Comparison of ENCODE assay signal across 12 mouse cellular contexts in the genomic region with DNA sequence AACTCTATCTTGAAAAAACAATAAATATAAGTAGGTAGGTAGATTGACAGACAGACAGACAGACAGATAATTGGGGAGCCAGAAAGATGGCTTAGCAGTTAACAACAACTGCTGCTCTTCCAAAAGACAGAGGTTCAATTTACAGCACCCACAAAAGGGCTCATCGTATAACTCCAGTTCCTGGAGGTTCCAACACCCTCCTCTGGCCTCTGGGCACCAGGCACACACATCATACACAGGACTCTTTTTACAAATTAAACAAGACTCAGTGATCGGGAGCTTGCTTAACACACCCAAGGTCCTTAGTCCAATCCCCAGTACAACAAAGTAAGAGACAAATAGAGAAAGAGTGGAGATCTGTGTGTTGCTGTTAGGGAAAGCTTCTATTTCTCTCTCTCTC. TPM values are rescaled to one million over a fixed set of nuclear protein-coding genes. Genes with fewer than 3 reads are reported as not detected.
DNase-seq lines count a peak whose midpoint lies in the region; ATAC-seq and TF ChIP-seq lines count a peak whose summit lies in the region.
"Had no signal": no experiment of that assay in that cellular context is flagged by ENCODE, and none has a peak within 500 bp of the region (broad histone marks: within the 10 kb centered on the region; RNA-seq: fewer than 3 reads in every experiment).

No protein-coding gene starts in this region.

- peaks cover 32% of the 10 kb centered on the region for H3K79me2 ChIP-seq in MEL (ENCODE audit: control insufficient read depth, insufficient read depth, low read length, poor library complexity)

- H3K4me2 ChIP-seq in kidney, embryonic 15.5 days = no peak overlapping the region
- H3K4me2 ChIP-seq in limb, embryonic 12.5 days = no peak overlapping the region
- no peak overlapping the region; the same call in 1 of the 2 replicates for H3K4me2 ChIP-seq in stomach, embryonic 14.5 days (replicated peaks; ENCODE audit: low read depth, low read length)

- TF ChIP-seq RAD21 in MEL (IDR thresholded peaks at IDR 0.05; ENCODE audit: low read depth, low read length) = no peak

- no peak for TF ChIP-seq EP300 in MEL (IDR thresholded peaks at IDR 0.05; ENCODE audit: low read depth in 1 of 2, low read length in 2 of 2)

- no peaks in the 10 kb centered on the region for H3K27me3 ChIP-seq in kidney, embryonic 15.5 days
- H3K27me3 ChIP-seq in MEL (ENCODE audit: control insufficient read depth in 1 of 2, insufficient read depth in 2 of 2, low read length in 2 of 2) = no peaks in the 10 kb centered on the region
- no peaks in the 10 kb centered on the region for H3K27me3 ChIP-seq in limb, embryonic 12.5 days
- H3K27me3 ChIP-seq in stomach, embryonic 14.5 days (ENCODE audit: control insufficient read depth, insufficient read depth, low read length) = no peaks in the 10 kb centered on the region

- WGBS in kidney, embryonic 15.5 days = 28% methylated on average over 2 of the region's 2 CpGs
- 53% methylated on average over 2 of the region's 2 CpGs for WGBS in limb, embryonic 12.5 days
- WGBS in stomach, embryonic 14.5 days = 61% methylated on average over 2 of the region's 2 CpGs

- no peak for TF ChIP-seq CTCF in MEL (IDR thresholded peaks at IDR 0.05 in 2 of 3, conservative IDR thresholded peaks at IDR 0.05 in 1 of 3; ENCODE audit: control insufficient read depth in 1 of 3, insufficient read depth in 1 of 3, low read depth in 2 of 3, low read length in 3 of 3, poor library complexity in 1 of 3, severe bottlenecking in 1 of 3)

- intact Hi-C loops in heart, postnatal 25 days (cut with DNase I) = loop anchor here (2.0 to 5.0 kb wide), 2 partner anchors 13 to 92 kb away; partner anchors contain the start of gene Supt16

- peaks cover 13% of the 10 kb centered on the region for H3K36me3 ChIP-seq in kidney, embryonic 15.5 days
- peaks cover 3 to 24% of the 10 kb centered on the region in 2 experiments for H3K36me3 ChIP-seq in MEL (ENCODE audit: control insufficient read depth in 1 of 2, insufficient read depth in 2 of 2, low read length in 2 of 2)
- H3K36me3 ChIP-seq in limb, embryonic 12.5 days = peaks cover 12% of the 10 kb centered on the region
- H3K36me3 ChIP-seq in stomach, embryonic 14.5 days (ENCODE audit: control insufficient read depth, insufficient read depth, low read length) = peaks cover 8% of the 10 kb centered on the region; the same call in 1 of the 2 replicates

- peak overlapping the region; percentile 56 for H3K27ac ChIP-seq in kidney, embryonic 15.5 days
- peak overlapping the region; percentile 79 for H3K27ac ChIP-seq in MEL (ENCODE audit: control insufficient read depth, low read depth, low read length)
- 0 out of 2 replicates have a peak overlapping the region, but pooled peaks have one; percentile 37 for H3K27ac ChIP-seq in limb, embryonic 12.5 days
- peak overlapping the region; percentile 27; the same call in 1 of the 2 replicates for H3K27ac ChIP-seq in stomach, embryonic 14.5 days (ENCODE audit: low read length)

- no peaks in the 10 kb centered on the region for H3K9me3 ChIP-seq in kidney, embryonic 15.5 days (replicated peaks)
- H3K9me3 ChIP-seq in MEL (replicated peaks; ENCODE audit: insufficient read depth, low read length) = no peaks in the 10 kb centered on the region
- no peaks in the 10 kb centered on the region for H3K9me3 ChIP-seq in limb, embryonic 12.5 days
- H3K9me3 ChIP-seq in stomach, embryonic 14.5 days (ENCODE audit: control insufficient read depth, low read depth, low read length) = no peaks in the 10 kb centered on the region

- ATAC-seq in kidney, embryonic 15.5 days (replicated peaks; ENCODE audit: low FRiP score) = no peak
- ATAC-seq in limb, embryonic 12.5 days (ENCODE audit: insufficient number of reproducible peaks, insufficient read depth, low FRiP score, low TSS enrichment, low read depth) = no peak
- ATAC-seq in stomach, embryonic 14.5 days (ENCODE audit: insufficient number of reproducible peaks, insufficient read depth, low FRiP score, low read depth) = no peak
- ATAC-seq: forebrain, postnatal 0 days had no signal

- H3K4me3 ChIP-seq in kidney, embryonic 15.5 days (replicated peaks) = no peak overlapping the region
- H3K4me3 ChIP-seq in MEL (ENCODE audit: control insufficient read depth in 1 of 2, insufficient read depth in 1 of 2, low read depth in 2 of 2, low read length in 2 of 2) = peak overlapping the region in 1 of 2 experiments; percentile 55; a peak in 1 of 4 replicates
- H3K4me3 ChIP-seq in limb, embryonic 12.5 days (replicated peaks) = no peak overlapping the region
- H3K4me3 ChIP-seq in stomach, embryonic 14.5 days (ENCODE audit: low read depth, low read length) = no peak overlapping the region

- no peak for DNase-seq in kidney, adult 11 months
- peak; percentile 51 for DNase-seq in MEL (ENCODE audit: low read depth, low spot score)
- no peak for DNase-seq in urinary bladder, postnatal 4 days (ENCODE audit: low spot score in 2 of 2)
- no peak for DNase-seq in heart, postnatal 25 days (ENCODE audit: low spot score)
- DNase-seq: forebrain, postnatal 0 days; gastrocnemius, postnatal 14 days; lung, postnatal 10 days; right cerebral cortex, postnatal 14 days; thymus, postnatal 36 days had no signal

- H3K4me1 ChIP-seq in kidney, embryonic 15.5 days = peaks cover 43% of the 10 kb centered on the region
- H3K4me1 ChIP-seq in MEL (ENCODE audit: control insufficient read depth in 1 of 2, insufficient read depth in 2 of 2, low read length in 2 of 2) = peaks cover 9 to 14% of the 10 kb centered on the region in 2 experiments
- peaks cover 18% of the 10 kb centered on the region for H3K4me1 ChIP-seq in limb, embryonic 12.5 days (replicated peaks)
- H3K4me1 ChIP-seq in stomach, embryonic 14.5 days (ENCODE audit: control insufficient read depth, insufficient read depth, low read length) = peaks cover 17% of the 10 kb centered on the region; the same call in 1 of the 2 replicates

- H3K9ac ChIP-seq in kidney, embryonic 15.5 days = no peak overlapping the region
- H3K9ac ChIP-seq in MEL (ENCODE audit: control insufficient read depth, low read depth, low read length, poor library complexity, severe bottlenecking) = peak overlapping the region; percentile 78
- no peak overlapping the region for H3K9ac ChIP-seq in limb, embryonic 12.5 days (replicated peaks)
- H3K9ac ChIP-seq in stomach, embryonic 14.5 days (replicated peaks; ENCODE audit: low read depth, low read length) = no peak overlapping the region

- no peak for TF ChIP-seq POLR2A in MEL (IDR thresholded peaks at IDR 0.05; ENCODE audit: control insufficient read depth in 1 of 2, insufficient read depth in 1 of 2, low read depth in 1 of 2, low read length in 2 of 2, poor library complexity in 1 of 2)

TF ChIP-seq in MEL, 35 proteins besides CTCF, POLR2A, EP300 and RAD21:
- TF ChIP-seq GATA1 (IDR thresholded peaks at IDR 0.05; ENCODE audit: low read depth, low read length) (no peak), UBTF (IDR thresholded peaks at IDR 0.05; ENCODE audit: borderline replicate concordance, insufficient read depth, low read depth, low read length) (no peak), E2F4 (IDR thresholded peaks at IDR 0.05; ENCODE audit: borderline replicate concordance, low read depth, low read length) (no peak), ZNF384 (IDR thresholded peaks at IDR 0.05; ENCODE audit: low read depth, low read length) (no peak), TAL1 (IDR thresholded peaks at IDR 0.05; ENCODE audit: low read length) (no peak), USF2 (IDR thresholded peaks at IDR 0.05; ENCODE audit: borderline replicate concordance in 1 of 2, insufficient read depth in 1 of 2, low read depth in 1 of 2, low read length in 2 of 2) (no peak), JUND (IDR thresholded peaks at IDR 0.05; ENCODE audit: low read depth, low read length) (0 out of 2 replicates have a peak, but pooled peaks have one; percentile 58), KAT2A (conservative IDR thresholded peaks at IDR 0.05; ENCODE audit: low read depth, low read length) (no peak)

RNA-seq across cellular contexts. Expression of gene Hnrnpc, which starts 1.5 kb away (rescaled TPM):
- 682 and 728 TPM in 2 replicates for polyA plus RNA-seq in kidney, embryonic 15.5 days (2015; fragmentation: Nextera tagmentation; extraction: Ambion mirVana)
- total RNA-seq in MEL (2012; rRNA removed) = 272 and 346 TPM in 2 replicates
- polyA plus RNA-seq in MEL (2012; ENCODE audit: insufficient read depth in 1 of 2, insufficient read length in 2 of 2, low read depth in 1 of 2, low replicate concordance in 2 of 2, missing spikeins in 1 of 2) = 1,000 to 10,000 TPM in 1 of 2 experiments, 100 to 1,000 TPM in 1; 626 to 3,096 TPM
- polyA plus RNA-seq in limb, embryonic 12.5 days (2016; fragmentation: Nextera tagmentation; extraction: Ambion mirVana) = 852 and 869 TPM in 2 replicates
- 586 and 599 TPM in 2 replicates for polyA plus RNA-seq in stomach, embryonic 14.5 days (2014; fragmentation: Nextera tagmentation; extraction: Ambion mirVana)
- total RNA-seq in heart, postnatal 25 days (2021) = 100 to 1,000 TPM; 132 to 147 TPM

RNA-seq across cellular contexts. Expression of gene Rpgrip1, which starts 5.2 kb away (rescaled TPM):
- 79.3 and 81.1 TPM in 2 replicates for polyA plus RNA-seq in kidney, embryonic 15.5 days (2015; fragmentation: Nextera tagmentation; extraction: Ambion mirVana)
- 3.7 and 4.8 TPM in 2 replicates for total RNA-seq in MEL (2012; rRNA removed)
- polyA plus RNA-seq in MEL (2012; ENCODE audit: insufficient read depth in 1 of 2, insufficient read length in 2 of 2, low read depth in 1 of 2, low replicate concordance in 2 of 2, missing spikeins in 1 of 2) = 10 to 100 TPM in 1 of 2 experiments, not detected in 1; 36.0 TPM
- 72.7 and 84.1 TPM in 2 replicates for polyA plus RNA-seq in limb, embryonic 12.5 days (2016; fragmentation: Nextera tagmentation; extraction: Ambion mirVana)
- 54.3 and 67.1 TPM in 2 replicates for polyA plus RNA-seq in stomach, embryonic 14.5 days (2014; fragmentation: Nextera tagmentation; extraction: Ambion mirVana)
- total RNA-seq in heart, postnatal 25 days (2021) = not detected

Comparison
In these comparisons a context has a peak if more than half of its experiments do, and no peak if none do; other contexts are left out.
1. H3K27ac ChIP-seq: peak in every context shown above with its lines; median percentile 79 in MEL; 56 in kidney, embryonic 15.5 days; 37 in limb, embryonic 12.5 days; 27 in stomach, embryonic 14.5 days.